Mouse (Mus musculus) ZHBTc4 (cell line): ENCODE measurements at regions not wholly inside any gene's neighbourhood (a gene's known extent, or its start where the extent isn't known, plus 50 kb on each side); places are given as distances from the start of the nearest gene placed in this dataset.
A peak's percentile ranks its signal among the peaks of the same experiment; 100 is the strongest.

Source experiments
- DNase-seq: peaks from one replicate; pipeline ENCODE4 v3.0.0-alpha.2; 2011; ENCODE audit warnings: low read depth, low spot score

DNA sequence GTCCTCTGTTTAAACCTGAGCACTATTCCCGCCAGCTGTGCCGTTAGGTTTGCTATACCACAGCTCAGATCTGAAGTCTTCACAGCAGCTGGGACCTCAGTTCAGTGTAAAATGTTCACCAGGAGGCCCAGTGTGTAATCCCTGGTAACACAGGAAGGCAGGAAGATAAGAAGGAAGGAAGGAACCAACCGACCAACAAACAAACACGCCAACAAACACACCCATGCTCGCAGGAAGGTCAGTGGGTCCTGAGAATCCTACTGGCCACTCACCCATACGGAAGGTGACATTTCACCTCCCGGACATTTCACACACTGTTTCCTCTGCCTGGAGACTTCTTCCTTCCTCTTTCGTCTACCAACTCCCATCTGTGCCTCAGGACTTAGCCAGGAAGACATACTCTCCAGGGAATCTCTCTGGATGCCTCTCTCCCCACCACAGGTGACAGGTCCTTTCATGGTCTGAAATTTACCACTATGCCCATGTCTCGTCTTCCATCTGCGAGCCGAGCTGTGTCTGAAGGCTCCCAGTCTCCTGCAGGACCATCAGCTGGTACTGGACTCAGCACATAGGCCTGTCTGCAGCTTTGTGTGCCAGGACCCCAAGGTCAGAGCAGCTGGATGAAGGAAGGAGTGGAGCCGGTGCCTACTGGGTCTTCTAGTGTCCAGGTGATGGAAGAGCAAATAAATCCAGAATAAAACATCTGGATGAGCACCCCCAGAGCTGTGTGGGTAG lies 61.1 kb upstream of the Xpa start:
- DNase-seq = no peak

DNA sequence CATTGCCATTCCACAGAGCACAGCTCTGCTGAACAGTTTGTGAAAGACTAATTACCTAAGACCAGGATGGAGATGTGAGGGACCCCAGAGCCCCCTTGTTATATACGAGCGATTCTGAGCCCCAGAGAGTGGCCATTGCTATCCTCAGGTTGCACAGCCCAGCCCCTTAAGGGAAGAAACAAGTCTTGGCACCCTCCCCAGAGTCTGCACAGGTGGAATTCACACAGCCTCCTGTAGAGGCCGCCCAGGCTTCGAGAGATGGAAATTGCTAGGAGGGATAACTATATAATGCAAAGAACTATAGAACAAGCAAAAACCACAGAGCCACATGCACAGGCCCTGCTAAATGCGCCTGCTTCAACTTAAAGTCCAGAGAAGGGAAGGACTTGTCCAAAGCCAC lies 62.7 kb upstream of the Xpa start:
- no peak for DNase-seq

DNA sequence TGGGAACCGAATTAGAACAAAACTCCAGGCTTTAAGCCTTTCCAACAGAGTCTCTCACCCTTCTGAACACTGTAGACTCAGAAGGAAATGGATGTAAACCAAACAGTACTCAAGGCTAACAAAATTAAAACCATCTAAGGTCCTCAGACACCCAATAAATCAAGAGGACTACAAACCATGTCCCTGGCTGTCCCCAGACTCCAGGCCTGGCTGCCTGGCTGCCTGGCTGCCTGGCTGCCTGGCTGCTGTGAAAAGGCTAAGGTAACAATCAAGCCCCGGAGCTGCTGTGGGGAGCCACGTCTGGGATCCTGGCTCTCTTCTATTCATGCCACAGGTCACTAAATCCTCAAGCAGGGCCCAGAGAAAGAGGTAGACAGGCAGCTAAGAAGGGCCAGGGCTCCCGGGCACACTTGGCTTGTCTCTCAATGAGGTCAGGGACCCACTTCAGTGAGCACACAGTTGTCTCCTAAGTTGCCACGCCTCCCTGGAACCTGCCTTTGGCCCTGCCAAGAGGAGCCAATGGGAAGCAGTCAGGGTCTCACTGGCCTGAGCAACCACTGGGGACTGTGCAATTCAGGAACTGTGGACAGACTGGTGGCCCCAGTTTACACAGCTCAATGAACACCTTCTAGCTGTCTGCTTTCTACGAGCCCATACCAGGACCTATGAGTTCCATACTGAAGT lies 72.6 kb upstream of the Xpa start:
- no peak for DNase-seq

DNA sequence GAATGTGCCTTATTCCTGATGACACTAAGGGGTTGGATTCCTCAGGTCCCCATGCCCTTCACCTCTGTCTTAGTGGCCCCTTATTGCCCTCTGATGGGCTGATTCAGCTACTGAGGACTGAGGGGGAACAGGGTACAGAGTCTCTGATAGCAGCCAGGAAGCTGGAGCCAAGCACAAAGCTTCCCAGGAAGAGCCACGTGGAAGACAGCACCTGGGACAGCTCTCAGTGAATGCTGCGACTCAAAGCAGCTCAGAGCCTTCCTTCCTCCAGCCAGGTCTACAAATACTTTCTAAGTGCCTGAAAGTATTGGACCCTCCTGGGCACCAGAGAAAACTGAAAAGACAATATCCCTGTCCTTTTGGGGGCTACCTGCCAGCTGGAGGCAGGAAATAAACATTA lies 72.3 kb upstream of the Foxe1 start:
- DNase-seq = peak; percentile 14

DNA sequence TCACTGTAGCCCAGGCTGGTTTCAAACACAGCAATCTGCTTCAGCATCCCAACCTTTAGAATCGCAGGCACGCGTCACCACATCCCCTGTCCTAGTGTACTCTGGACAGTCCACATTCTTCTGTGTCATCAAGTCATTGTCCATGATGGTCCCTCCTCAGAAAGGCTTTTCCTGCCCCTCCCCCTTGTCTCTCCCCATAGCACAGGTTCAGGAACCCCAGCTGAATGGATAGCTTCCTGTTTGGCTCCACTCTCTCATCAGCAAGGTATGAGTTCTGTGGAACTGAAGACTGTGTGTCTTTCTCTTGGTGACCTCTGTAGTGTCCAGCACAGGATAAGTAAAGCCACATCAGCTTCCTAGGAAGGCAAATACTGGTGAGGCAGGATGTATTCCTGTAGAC lies 67.6 kb upstream of the Foxe1 start:
- no peak for DNase-seq

DNA sequence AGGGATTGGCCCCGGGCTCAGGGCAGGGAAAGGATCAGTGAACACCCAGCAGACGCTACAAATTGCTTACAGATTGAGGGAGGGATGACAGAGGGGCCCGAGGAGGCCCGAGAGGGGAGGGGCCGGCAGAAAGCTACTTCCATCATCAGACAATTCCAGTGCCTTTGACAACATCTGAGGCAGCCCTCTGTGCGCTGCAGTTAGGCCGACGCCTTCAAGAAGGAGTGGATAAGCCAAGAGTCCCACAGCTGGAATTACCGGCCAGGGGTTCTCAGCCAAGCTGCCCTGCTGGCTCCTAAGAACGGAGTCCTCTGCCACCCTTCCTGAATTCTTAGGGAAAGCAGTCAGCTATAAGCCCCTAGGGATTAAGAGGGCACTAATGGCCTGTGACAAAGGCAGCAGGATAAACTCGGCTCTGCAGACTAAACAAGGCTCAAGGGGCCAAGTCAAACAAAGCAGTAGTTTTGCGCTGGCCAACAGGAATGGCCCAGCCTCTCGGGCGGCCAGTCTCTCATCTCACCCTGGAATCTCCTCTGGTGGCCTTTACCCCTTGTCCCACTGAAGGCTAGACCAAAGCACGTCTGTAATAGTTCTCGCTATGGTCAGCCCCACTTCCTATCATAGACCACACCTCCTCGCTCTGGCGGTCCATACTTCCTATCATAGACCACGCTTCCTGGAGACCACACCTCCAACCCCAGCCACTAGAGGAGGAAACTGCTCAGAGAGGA lies 66.4 kb upstream of the Foxe1 start:
- peak; percentile 40 for DNase-seq

DNA sequence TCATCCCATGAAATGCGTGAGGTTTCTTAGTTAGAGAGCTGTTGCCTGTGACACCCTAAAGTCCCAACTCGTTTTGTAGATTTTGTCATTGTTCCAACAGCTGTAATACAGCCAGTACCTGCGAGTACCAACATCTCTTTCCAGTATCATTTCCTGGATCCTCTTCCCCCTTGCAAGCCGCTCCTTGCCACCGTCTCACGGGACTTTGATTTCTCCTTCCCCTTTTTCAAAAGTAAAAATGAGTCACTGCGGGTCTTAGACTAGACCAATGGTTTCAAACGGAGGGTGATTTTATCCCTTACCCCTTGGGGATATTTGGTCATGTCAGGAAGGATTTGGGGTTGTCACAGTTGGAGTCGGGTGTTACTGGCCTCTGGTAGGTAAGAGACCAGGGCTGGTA lies 56.5 kb upstream of the Foxe1 start:
- no peak for DNase-seq

DNA sequence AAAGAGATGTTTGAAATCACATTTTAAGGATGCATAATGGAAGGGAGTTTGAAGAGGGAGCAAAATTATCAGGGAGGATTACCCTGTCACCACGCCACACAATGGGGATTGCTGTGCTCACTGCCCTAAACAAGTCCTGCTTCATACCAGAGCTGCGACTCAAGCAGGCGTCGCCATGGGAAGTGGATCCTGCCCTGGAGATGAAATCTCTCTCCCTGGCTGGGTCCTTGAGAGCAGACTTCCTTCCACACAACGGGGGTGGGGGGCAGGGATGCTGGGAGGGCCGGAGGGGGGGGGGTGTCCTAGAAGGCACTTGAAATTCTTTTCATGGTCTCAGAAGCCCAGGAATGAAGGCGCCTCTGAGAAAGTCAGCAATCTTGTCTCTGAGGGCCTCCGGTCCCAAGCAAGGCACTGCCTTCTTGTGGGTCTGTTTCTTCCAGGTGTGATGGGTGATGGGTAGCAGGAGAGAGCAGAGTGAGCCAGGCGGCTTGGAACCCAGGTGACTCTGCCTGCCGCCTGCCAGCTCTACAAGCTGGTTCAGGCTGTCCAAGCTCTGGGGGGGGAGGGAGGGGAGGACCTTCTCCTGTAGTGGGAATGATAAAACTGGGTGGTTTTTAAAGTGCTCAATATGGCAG lies 51.7 kb upstream of the Foxe1 start:
- DNase-seq = no peak
